Mouse (Mus musculus) monocyte, adult 5-6 weeks (primary cell): ENCODE measurements around the gene Cnn1. TPM values are rescaled to one million over a fixed set of nuclear protein-coding genes. Genes with fewer than 3 reads are reported as not detected.

ENCODE experiments used
- ATAC-seq: fragments of 153-309, 156-312 bp; replicated peaks from 2 replicates; pipeline ENCODE4 v1.8.0; 2017; ENCODE audit warnings: mild to moderate bottlenecking; ENCODE audit not compliant: low TSS enrichment, insufficient number of reproducible peaks, severe bottlenecking, poor library complexity, low FRiP score
- total RNA-seq: library from RNA; stranded (forward); fragments of 200-1000, 200-491, 200-594 nt; gene quantifications from 3 replicates; pipeline ENCODE4 v1.2.3, GENCODE M21; 2017

The Cnn1 gene
- total RNA-seq, 1 experiment from 2014 or later = not detected

DNA sequence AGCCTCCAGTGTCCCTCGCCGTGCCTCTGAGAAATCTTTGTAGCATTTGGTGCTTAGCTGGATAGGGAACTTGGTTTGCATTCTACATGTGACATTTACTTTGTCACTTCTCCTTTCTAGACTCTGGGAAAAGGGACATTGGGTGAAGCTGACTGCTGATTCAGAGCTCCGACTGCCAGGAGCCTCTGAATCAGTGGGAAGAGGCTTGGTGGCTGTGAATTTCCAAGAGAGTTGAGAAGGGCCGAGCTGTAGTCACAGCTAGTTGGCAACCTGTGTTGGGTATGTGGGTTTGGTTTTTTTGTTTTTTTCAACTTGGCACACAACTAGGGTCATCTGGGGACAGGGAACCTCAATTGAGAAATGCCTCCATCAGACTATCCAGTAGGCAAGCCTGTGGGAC is 20.5 kb downstream of the Cnn1 start:
- ATAC-seq = peak; percentile 62

DNA sequence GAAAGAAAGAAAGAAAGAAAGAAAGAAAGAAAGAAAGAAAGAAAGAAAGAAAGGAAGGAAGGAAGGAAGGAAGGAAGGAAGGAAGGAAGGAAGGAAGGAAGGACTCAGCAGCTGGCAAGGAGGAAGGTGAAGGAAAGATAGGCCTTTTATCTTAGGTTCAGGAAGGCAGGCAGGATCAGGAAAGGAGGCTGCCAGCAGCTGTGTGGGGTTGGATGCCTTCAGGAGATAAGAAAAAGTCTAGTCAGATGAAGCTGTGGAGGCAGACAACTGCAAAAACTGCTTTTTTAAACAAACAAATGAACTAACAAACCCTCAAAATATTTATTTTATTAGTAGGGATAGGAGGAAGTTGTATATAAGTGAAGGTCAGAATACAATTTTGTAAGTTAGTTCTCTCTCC is 22.5 kb downstream of the Cnn1 start:
- no peak for ATAC-seq

DNA sequence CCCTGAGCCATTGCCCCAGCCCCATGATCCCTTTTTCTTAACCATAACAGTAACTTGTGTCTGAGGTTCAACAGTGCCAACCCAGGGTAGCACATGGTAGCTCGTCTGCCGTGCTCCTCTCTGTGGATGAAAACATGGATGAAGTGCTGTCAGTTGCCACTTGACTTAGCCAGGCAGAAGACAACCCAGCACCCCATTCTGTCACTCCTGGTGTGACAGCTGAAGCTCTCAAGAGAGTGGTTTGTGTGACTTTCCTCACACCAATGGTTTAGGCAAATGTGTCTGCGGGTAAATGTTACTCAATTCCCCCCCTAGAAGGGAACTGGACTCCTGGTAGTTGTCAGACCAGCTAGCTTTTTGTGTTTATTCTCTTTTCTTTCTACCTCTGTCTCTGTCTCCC is 23.0 kb downstream of the Cnn1 start:
- peak; percentile 34 for ATAC-seq

DNA sequence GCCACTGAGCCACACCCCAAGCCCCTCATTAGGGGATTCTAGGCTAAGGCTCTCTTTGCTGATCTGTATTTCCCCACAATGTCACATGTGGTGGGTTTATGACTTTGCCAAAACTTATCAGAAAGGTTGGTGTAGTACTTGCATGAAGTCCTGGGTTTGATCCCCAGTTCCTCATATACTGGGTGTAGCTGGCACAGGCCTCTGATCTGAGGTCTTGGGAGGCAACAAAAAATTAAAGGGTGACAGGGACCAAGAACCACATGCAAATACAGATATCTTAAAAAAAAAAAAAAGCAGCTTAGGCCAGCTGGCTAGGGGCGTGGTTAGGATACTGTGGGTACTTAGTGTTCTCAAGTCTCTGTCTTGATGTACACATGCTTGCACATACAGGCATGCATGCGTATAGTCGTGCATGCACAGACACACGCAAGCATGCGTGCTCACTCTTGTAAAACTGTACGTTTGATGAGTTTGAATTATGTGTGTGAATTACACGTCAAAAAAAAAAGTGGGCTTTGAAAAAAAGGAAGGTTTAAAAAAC is 24.1 kb downstream of the Cnn1 start:
- ATAC-seq = peak; percentile 20; the same call in 1 of the 2 replicates

DNA sequence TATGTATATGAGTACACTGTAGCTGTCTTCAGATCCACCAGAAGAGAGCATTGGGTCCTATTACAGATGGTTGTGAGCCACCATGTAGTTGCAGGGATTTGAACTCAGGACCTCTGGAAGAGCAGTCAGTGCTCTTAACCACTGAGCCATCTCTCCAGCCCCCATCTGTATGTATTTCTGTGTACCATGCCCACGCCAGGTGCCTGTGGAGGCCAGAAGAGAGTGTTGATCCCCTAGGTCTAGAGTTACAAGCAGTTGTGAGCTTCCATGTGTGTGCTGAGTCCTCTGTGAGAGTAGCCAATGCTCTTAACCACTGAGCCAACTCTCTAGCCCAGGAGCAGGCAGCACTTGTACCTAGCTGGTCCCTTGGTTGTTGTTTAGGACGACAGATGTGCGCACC is 25.2 kb downstream of the Cnn1 start:
- no peak for ATAC-seq

DNA sequence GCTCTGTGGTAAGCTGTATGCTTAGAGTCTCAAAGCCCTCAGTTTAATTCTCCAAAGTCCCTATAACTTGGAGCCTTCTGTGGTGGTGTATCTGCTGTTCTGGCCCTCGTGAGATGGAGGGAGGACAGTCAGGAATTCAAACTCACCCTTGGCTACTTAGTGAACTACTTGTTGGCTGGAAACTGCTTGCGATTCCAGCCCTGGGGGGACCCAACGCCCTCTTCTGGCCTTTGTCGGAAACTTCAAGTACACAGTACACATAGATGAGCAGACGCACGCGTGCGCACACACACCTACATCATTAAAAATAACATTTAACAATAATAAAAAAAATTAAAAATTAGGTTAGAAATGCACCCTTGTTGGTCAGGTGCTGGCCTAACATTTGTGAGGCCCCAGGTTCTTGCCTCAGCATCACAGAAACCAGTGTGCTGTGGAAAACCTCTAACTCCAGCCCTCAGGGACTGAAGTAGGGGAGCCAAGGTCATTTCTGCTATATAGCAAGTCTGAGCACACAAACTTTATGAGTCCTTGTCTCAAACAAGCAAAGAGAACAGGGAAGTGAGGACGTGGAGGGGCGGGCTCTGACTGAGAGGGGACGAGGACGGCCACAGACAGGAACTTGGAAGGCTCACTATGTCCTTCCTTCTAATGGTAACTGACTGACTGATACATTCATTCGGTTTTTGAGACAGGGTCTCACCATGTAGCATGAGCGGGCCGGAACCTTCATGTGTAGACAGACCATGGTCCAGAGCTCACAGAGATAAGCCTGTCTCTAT is 26.4 kb downstream of the Cnn1 start:
- ATAC-seq = peak; percentile 73

DNA sequence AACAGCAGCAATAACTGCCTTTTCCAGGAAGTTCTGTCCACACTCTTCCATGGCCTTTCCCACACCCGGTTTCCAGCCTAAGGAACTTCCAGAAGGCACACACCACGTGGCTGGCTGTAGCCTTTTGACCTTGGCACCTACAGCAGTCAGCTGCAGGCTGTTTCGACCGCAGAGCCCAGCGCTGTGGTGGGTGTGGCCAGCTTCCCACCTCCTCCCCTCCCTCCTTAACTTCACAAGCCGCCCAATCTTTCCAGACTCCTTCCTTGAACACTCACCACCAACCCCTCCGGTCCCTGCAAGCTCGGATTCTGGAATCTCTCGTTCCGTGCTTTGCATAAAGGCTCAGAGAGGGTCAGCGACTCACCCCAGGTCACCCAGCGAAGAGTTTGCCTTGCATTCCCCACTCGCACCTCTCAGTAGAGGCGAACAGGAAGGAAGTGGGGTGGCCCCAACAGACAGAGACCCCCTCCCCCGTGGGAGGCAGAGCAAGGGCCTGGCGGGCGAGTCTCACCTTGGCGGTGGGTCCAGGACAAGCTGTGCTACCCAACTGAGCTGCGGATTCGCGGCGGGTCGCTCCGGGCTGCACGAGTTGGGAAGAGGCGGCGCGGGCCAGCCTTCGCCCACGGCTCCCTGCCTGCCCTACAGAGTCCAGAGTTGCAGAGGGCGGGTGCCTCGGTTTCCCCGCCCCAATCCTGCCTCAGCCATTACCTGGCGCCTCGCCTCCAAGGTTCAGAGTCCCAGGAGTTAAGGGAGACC is 32.4 kb downstream of the Cnn1 start:
- peak; percentile 76 for ATAC-seq

DNA sequence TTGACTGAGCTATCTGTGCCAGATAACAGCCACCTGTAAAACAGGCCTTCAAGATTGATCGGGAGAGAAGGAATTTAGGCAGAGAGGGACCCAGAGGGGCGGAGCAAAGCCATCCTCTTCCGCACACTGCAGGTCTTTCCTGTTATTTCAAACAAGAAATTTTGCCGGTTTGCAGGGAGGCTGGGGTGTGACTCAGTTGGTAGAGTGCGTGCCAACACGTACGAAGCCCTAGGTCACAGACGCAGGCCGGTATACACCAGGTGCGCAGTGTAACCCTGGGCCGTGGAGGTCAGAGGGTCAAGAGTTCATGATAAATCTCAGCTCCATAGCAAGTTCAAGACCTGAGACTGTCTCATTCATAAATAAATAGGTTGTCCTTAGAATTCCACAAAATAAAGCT is 33.2 kb downstream of the Cnn1 start:
- no peak for ATAC-seq

DNA sequence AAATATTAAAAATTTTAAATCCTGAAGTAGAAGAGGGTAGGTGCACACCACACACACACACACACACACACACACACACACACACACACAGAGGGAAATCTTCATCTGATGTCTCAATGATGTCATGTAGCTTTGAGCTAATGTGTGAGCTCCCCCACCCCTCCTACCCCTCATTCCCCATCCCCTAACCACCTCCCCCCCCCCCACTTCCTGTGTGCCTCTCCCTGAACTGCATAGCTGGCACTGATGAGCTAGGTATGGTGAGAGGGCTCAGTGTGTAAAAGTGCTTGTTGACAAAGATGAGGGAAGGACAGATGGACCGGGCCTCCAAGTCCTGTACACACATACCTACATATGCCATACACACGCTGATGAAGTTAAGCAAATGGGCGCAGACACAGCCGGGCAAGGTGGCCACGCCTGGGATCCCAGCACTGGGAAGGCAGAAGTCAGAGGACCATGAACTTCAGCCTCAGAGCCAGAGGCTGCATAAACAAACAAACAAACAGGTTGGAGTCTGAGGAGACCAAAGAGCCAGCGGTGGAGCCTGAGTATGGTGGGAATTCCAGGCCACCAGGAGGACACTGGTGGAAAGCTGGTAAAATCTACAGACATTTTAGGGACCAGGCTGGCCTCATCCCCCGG is 35.4 kb downstream of the Cnn1 start:
- no peak for ATAC-seq

DNA sequence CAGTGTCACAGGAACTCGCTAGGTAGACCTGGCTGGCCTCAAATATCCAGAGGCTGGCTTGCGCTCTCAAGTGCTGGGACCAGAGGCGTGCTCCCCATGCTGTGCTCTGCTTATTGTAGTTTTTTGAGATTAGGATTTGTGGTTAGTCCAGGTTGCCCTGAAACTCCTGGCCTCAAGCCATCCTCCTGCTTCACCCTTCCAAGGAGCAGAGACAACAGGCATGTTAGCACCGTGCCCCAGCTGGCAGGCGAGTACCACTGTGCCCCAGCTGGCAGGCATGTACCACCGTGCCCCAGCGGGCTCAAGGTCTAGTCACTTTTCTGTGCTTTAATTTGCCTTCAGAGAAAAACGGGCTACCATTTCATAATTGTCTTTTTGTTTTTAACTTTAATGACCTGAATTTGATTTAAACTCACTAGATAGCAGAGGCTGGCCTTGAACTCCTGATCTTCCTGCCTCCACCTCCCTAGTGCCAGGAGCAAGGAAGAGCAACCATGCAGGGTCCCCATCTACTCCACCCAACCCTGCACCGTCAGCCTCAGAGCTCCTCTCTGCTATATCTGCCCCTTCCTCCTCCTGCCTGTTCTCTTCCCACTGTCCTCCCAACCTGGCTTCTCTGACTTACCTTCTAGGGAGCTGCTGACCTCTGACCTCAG is 36.1 kb downstream of the Cnn1 start:
- no peak for ATAC-seq

DNA sequence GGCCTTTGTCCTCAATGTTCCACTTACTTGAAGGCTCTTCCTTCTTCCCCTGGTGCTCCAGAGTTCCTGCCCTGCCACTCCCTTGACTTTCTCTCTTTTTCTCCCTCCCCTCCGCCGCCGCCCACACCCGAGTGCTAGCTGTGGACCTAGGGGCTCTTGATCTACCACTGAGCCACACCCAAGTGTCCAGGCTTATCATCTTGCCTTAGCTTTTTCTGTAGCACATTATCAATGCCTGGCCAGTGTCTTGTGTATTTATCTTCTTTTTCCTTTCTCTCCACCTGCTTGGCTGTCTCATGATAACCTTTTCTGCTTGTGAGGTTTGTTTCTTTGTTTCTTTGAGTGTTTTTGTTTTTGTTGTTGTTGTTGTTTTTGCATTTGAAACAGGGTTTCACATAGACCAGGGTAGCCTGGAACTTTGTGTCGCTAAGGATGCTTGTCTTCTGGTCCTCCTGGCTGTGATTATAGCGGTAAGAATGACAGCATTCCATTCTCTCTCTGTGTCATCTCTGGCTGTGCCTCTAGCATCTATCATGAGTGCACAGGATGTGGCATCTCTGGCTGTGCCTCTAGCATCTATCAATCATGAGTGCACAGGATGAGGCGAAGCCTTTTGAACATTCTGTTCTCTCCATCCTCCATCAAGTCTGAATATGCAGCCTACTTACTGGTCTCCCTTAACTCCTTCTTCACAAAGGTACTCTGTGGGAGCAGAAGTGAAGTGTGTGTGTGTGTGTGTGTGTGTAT is 36.8 kb downstream of the Cnn1 start, which contains the start of gene Acp5:
Acp5 (minus strand) TSS at position 68 of the 747 bp plus-strand sequence.
- ATAC-seq = no peak

DNA sequence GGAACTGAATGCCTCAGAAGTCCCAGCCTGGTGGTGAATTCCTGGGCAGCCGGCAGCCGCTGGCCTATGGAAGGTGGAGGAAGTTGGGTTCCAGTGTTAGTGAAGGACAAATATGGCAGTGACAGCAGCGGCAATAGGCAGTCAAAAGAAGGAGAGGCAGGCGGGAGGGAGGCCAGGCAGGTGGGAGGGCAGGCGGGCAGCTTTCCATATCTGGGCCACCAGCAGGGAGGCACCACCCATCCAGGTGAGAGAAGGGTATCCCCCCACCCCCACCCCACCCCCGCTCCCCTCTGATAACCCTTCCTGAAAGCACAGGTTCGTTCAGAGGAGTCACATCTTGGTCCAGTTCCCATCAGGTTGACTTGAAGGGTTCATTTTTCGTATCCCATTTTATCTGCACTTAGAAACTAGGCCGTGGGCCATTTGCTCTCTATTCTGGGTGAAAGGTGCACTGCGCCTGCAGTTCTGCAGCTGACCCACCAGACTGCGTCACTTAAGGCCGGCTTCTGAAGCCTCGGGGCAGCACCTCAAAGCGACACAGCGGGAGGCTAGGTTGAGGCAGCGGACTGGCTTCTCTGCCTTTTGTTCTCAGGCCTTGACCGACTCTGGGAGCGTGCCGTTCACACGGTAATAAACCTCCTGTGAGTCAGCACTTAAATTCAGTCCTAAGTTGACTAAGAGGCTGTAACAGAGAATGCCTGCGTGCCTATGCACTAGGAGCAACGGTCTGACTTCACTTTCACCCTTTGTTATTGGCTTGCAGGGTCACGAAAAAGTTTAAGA is 37.9 kb downstream of the Cnn1 start:
- ATAC-seq = no peak

DNA sequence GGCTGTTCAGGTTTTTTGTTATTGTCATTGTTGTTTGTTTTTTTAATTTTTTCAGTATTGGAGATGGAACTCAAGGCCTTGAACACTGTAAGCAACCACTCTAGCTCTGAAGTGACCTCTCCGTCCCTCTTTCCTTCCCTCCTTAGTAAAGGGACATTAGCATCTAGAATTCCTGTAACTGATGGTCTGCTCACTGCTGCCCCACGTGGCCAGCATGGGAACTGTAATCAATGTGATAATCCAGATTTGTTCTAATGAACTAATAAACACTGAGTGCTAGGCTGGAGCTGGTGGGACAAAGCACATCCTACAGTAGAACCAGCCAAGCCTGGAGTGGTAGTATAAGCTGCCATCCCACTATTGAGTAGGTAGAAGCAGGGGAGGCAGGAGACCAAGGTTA is 39.5 kb downstream of the Cnn1 start:
- peak; percentile 59; the same call in 1 of the 2 replicates for ATAC-seq

DNA sequence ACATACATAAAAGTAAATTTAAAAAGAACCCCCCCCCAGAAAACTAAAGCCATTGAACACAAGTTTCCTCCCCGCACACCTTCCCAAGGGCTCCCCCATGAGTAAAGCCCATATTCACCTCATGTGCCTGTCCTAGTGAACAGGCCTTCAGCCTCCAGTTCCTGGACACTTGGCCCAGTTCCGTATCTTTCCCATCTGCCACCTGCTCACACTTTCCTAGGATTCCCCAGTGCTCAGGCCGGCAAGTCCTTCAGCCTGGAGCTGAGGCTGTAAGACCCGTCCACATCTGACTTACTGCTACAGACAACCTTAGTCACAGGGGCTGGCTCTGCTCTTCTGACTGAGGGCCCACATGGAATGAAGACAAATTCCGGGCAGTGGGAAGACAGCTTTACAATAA is 40.7 kb downstream of the Cnn1 start:
- ATAC-seq = no peak

DNA sequence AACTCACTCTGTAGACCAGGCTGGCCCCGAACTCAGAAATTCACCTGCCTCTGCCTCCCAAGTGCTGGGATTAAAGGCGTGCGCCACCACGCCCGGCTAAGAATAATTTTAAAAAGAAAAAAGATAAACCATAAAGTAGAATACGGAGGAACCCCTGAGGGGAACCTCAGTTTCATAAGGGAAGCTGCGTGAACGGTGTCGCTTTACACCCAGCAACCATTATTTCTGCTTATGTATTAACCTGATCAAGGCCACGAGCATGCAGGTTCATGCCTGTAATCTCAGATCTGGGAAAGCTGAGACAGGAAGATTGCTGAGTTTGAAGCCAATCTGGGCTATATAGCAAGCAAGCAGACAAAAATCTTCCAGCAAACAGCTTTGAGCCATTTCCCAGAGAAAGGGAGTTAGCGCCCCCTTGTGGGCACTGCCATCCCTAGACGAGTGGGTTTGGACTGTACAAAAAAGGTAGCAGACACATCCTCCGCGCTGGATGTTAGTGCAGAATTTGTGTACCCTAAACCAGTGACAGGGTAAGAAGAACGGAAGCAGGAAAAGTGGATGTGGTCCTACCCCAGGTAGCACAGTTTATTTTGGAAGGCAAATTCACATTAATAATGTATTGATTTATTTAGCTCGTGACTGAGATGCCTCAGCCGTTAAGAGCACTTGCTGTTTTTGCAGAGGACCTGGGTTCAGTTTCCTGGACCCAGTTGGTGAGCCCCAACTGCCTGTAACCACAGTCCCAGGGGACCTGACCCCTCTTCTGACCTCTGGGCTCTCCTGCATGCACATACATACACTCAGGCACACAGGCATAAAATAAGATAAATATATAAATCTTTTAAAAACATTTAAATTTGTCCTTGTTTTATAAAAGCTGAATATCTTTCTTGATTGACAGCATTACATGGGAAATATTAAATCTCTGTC is 44.4 kb downstream of the Cnn1 start:
- ATAC-seq = peak; percentile 62; the same call in 1 of the 2 replicates

DNA sequence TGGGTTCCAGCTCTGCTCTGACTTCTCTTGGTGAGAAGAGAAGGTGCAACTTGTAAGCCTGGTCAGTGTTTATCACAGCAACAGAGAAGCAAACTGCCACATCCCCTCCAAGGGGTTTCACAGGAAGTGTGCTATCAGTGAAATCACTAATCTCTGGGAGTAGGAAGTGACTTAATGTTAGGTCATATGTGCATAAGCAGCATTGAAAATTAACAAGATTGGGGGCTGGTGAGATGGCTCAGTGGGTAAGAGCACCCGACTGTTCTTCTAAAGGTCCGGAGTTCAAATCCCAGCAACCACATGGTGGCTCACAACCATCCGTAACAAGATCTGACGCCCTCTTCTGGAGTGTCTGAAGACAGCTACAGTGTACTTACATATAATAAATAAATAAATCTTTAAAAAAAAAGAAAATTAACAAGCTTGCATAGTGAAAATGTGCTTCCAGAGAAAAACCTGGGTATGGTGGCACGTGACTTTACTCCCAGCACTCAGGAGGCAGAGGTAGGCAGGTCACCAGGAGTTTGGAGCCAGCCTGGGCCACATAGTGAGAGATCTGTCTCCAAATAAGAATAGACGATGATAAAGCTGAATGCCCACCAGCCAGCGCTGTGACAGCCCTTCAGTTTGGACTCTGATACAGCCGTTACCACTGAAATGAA is 45.4 kb downstream of the Cnn1 start:
- ATAC-seq = 0 out of 2 replicates have a peak, but pooled peaks have one; percentile 15
